ENCODE assay signal across 15 mouse cellular contexts in the genomic region with DNA sequence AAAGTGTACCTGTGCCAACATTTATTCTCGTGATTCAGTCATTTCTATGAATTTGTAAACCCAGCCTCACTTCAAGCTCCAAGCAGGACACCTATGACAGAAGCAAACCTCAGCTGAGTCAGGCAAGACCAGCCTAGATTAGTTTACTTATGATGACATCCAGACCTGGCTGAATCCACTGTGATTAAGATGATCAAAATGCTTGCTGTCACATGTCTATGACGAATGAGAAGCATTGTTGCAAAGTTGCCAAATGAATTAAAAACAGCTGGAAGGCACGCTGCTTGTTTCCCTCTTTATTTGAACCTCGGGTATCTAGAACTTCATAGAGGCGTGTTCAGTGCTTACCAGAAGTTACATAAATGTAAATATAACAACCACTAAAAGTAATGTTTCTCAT.
"Had no signal": no experiment of that assay in that cellular context is flagged by ENCODE, and none has a peak within 500 bp of the region (broad histone marks: within the 10 kb centered on the region; RNA-seq: fewer than 3 reads in every experiment).

No protein-coding gene starts in this region.

- H3K9me3 ChIP-seq: liver, embryonic 12.5 days; midbrain, embryonic 13.5 days; midbrain, embryonic 15.5 days; stomach, embryonic 15.5 days had no signal

- H3K9ac ChIP-seq: liver, embryonic 12.5 days; liver, embryonic 14.5 days; lung, embryonic 14.5 days; midbrain, embryonic 13.5 days; midbrain, embryonic 15.5 days; stomach, embryonic 15.5 days had no signal

- H3K4me1 ChIP-seq: liver, embryonic 12.5 days; midbrain, embryonic 13.5 days; midbrain, embryonic 15.5 days; stomach, embryonic 15.5 days had no signal

- H3K36me3 ChIP-seq: liver, embryonic 12.5 days; midbrain, embryonic 13.5 days; midbrain, embryonic 15.5 days; stomach, embryonic 15.5 days had no signal

- ATAC-seq: liver, embryonic 12.5 days; midbrain, embryonic 13.5 days; midbrain, embryonic 15.5 days had no signal

- H3K27ac ChIP-seq: liver, embryonic 12.5 days; liver, embryonic 14.5 days; midbrain, embryonic 13.5 days; midbrain, embryonic 15.5 days; stomach, embryonic 15.5 days; stomach, postnatal 0 days had no signal

- H3K27me3 ChIP-seq: liver, embryonic 12.5 days; midbrain, embryonic 13.5 days; midbrain, embryonic 15.5 days; stomach, embryonic 15.5 days had no signal

- H3K4me2 ChIP-seq: liver, embryonic 12.5 days; lung, embryonic 14.5 days; midbrain, embryonic 13.5 days; midbrain, embryonic 15.5 days; stomach, embryonic 15.5 days had no signal

- H3K4me3 ChIP-seq: liver, embryonic 12.5 days; midbrain, embryonic 13.5 days; midbrain, embryonic 15.5 days; stomach, embryonic 15.5 days had no signal

- DNase-seq: lung, adult 18-20 months; lung, embryonic 14.5 days; lung, postnatal 10 days; lung, postnatal 4 days; retina, postnatal 1 day; right cerebral cortex, adult 18-20 months; thymus, adult 2 months; thymus, postnatal 25 days; thymus, postnatal 4 days had no signal
